Mouse (Mus musculus) cerebellum, postnatal 36 days (tissue): ENCODE measurements around the gene Auts2.
A peak's percentile ranks its signal among the peaks of the same experiment; 100 is the strongest.

Experiments used
- DNase-seq, 2 experiments: peaks; one replicate each; pipeline ENCODE4 v3.0.0; 2021 to 2022; ENCODE audit warnings: mixed read lengths in 2 of 2

Auts2 gene

DNA sequence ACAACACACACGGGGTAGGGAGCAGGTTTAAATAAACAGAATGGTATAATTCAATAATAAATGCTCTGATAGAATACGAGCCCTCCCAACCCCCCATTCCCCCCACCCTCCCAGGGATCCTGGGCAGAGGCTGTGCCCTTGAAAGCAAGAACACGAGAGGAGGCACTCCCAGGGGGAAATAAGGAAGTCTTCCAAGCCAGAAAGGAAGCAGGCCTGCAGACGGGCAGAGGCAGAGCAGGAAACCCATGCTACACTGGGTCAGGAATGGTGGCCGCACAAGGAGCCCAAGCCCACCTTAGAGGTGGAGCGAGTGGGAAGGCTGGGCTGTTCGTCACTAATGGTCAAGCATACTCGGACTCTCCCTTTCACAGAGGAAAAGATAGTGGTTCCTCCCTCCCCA is 1051.3 kb downstream of the Auts2 start:
- no peak for DNase-seq

DNA sequence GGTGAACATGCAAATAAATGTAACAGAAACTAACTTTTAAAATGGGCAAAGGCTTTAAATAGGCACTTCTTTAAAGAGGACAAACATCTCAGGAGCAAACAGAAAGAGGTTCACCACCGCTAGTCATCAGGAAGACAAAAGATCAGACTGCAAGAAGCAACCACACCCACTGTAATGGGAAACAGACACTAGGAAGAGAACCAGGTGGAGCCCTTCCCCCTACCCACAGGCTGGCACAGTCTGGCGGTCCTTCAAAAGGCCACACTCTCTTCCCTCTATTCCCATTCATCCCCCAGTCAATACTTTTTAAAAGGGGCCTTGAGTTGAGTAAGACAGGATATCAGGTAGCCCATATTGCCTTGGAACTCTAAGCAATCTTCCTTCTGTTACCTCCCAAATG is 1052.3 kb downstream of the Auts2 start:
- DNase-seq: no peak

DNA sequence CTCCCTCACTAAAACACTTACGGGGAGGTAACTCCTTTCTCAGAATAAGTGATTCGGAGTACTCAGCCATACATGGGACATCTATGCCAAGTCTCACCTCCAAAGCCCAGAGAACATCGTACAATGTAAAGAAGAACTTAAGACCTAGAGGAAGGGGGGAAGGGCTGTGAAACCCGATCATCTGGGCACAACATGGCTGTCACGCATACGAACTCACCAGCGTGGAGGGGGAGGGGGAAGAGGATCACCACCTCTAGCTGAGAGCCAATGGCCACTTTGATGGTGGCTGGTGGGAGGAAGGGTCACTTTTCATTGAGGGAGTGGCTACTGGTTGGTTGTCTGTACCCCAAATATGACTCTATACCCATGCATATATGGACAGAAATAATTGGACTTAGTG is 1053.3 kb downstream of the Auts2 start:
- DNase-seq: no peak

DNA sequence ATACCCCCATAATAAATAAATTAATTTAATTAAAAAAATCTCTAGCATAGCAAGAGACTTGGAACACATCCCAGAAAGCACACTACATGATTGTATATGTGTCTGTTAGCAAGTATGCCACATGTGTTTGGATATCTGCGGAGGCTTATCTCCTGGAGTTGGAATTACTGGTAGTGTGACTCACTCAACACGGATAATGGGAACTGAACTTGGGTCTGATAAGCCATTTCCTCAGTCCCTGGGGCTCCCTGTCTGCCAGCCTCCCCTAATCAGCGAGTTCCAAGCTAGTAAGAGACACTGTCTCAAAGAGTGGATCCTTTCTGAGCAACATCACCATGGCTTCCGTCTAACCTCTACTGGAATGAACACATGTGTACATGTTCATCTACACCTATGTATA is 1056.6 kb downstream of the Auts2 start:
- DNase-seq: no peak

DNA sequence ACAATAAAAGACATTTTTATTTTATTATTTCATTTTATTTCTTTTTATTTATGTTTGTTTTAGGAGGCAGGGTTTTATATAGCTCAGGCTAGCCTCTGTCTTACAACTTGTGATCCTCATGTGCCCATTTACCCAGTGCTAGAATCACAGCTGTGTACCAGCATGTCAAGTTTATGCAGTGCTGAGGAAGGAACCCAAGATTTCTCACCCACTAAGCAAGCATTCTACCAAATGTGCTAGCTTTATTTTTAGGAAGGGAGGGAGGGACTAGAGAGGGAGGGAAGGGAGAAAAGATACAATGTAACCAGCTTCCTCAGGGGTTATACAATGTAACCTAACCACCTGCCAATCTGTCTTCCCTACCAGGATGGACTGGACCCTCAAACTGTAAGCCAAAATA is 1067.9 kb downstream of the Auts2 start:
- DNase-seq: no peak

DNA sequence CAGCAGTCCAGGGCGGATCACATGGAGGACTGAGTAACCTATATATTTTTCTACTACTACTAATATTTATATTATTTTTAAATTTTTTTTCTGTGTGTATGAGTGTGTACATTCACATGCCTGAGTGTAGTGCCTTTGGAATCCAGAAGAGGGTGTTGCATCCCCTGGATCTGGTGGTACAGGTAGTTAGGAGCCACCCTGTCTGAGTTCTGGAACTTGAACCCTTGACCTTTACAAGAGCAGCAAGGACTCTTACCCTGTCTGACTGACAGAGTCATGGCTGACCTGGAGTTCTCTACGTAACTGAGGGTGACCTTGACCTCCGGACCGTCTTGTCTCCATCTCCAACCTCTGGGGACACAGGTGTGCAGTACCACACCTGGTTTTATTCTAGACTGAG is 1074.5 kb downstream of the Auts2 start:
- DNase-seq: no peak

DNA sequence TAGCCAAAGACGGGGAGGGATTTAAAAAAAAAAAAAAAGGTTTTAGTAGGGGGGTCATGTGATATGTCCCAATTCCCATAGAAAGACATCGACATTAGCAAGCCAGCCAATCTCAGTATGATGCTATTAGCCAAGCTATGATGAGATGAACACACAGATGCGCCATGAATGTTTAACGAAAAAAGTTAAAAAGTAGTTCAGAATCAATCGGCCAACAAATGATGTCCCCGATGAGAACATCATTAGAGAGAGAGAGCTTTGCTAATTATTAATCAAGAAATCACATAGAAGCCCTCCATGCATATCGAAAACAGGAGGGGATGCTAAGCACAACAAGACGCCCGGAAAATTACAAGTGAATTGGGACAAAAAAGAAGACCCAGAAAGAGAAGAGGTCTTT is 1077.0 kb downstream of the Auts2 start:
- no peak for DNase-seq

DNA sequence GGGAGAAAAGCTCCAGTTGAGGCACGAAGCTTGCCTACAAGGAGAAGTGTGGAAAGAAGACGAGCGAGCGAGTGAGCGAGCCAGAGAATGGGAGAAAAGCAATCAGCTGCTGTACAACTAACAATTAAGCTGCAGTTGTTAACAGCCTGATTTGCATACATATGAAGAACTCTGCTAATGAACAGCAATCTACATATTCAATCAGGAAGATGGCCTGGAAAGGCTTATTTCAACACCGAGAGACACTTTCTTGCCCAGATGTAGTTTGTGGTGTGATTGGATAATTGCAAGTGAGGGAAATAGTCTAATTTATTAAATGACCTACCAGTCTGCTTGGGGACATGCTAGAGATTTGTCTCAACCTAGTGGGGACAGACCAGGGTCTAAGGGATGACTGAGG is 1079.7 kb downstream of the Auts2 start:
- no peak for DNase-seq

DNA sequence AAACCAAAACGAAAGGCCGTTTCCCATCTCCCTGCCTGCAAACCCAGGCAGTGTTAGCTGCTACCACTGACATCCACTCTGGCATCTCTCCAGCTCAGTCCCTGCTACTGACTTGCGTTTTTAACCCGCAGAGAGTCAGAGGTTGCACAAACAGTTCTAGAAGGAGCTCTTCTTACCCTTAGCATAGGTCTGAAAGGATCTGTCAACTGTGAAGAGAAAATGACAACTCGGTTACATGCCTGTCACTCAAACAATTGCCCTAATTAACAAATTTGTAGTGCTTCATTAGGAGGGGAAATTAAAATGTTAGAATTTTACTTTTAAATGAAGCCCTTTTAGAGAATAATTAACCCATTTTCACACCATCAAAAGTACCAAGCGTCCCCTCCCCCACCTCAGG is 1083.2 kb downstream of the Auts2 start:
- no peak for DNase-seq

DNA sequence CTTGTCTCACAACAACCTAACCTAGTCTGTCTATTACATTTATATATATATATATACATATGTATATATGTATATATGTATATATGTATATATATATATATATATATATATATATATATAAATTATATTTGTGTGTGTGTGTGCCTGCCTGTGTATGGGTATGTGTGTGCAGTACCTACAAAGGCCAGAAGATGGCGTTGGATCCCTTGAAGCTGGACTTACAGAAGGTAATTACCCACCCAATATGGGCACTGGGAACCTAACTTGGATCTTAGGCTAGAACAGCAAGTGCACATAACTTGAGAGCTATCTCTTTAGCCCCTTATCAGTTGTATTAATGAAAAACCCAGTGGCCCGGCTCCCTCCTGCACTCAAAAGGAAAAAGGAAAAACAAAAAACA is 1083.6 kb downstream of the Auts2 start:
- DNase-seq: no peak

DNA sequence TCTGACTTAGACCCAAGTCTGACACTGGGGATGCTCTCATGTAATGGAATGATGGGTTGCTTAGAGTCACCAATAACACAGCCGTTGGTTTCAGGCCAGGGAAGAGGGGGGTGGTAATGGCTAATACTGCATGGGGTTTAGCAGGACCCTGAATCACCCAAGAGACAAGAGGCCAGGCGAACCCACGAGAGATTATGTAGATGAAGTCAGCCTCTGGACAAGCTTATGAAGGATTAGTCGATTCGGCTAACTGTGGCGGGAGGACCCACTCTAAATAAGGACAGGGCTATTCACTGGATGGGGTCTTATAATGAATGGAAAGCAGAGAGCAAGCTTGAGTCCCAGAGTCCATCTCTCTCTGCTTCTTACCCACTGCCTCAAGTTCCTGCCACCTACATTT is 1084.4 kb downstream of the Auts2 start:
- no peak for DNase-seq

DNA sequence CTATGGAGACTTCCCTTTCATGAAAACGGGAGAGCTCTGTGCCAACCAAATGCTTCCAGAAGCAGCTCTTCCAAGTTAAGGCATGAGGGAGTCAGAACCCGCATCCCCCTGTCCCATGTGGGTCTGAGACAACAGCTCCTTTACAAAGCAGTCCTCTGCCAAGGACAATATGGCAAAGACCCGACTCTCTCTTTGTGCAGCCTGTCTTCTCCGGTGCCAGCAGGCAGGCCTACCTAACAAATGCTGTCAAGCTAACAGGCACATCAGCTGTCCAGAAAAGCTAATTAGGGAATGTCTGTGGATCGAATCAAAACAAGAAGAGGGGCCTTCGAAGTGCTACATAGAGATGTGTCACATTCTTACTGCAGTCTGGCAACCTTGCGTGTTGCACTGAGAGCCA is 1085.1 kb downstream of the Auts2 start:
- DNase-seq: no peak

DNA sequence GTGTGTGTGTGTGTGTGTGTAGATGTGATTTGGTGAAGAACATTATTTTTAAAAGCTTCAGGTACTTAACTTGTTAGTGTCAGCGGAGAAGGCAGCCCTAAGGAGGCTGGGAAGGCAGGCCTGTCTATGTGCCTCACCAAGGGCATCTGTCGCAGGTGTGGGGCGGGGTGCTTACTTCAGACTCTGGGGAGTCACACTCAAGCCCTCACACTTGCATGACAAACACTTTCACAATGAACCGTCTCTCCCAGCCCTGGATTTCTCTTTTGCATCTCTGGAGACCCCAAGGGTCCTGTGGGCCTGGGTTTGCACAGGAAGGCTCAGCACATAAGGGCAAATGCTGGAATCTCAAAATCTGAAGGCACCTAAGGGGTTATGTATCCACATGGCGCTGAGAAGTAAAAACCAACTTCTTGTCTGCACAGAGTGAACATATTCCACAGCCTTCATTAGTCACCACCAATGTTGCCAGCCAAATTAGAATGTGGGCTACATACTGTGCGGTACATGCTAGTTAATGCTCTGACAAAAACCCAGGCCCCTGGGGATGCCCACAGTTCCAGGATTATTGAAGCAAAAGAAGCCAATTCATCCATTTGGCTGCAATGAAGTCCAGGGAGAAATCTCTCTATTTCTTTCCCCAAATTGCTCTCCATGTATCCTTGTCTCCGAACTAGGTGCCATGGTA is 1093.8 kb downstream of the Auts2 start:
- DNase-seq: no peak

DNA sequence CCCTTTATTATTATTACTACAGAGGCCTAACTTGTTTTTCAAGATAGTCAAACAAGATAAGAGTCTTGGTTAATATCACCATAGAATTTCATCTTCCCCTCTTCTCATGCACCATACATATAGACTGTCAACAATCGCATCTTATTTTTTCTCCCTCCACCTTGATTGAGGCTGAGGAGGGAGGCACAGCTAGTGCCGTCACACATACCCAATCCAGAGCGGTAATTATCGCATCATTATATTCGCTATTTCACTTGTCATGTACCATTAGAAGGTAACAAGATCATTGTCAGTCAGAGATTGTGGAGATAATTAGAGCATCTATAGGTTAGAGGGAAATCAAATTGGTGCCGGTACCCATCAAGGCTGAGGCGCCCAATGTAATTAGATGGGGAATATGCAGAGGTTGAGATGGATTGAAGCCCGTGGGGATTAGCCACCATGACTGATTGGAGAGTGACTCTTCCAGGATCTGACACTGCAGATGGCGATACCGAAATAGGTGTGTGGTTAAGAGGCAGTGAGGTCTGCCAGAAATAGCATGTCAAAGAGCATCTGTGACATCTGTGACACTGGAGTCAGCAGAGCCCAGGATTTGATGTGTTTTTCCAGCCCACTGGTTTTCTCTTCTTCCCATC is 1107.8 kb downstream of the Auts2 start:
- no peak for DNase-seq

DNA sequence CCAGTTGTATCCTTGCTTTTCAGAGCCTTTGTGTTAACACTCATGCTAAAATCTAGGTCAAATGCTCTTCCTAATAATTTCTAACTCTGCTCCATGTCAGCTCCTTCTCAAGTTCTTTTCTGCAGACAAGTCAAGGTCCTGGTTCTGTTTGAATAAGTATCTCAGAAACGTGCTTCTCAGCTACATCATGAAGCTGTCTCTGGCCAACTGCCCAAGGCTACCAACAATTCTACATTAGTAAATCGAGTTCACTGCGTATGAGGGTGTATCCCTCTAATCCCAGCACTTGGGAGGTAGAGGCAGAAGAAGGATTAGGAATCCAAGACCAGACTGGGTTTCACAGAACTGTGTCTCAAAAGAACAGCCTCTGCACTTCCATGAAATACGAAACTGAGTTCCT is 1109.9 kb downstream of the Auts2 start:
- DNase-seq: no peak

DNA sequence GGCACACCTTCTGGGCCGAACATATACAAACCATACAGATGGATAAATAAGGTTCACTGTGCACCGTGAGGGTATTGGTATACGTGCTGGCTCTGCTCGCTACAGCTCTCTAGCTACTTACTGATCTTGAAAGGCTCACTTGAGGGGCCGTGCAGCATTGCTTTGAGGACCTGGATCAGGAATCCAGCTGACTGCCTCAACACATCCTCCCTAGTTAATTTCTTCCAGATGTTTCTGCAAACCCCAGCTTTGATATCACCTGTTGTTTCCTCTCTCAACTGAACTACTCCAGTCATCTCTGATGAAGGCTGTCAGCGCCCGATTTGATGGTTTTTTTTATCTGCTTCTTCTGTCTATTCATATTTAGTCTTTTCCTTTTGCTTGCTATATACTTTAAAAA is 1111.2 kb downstream of the Auts2 start:
- DNase-seq: no peak

DNA sequence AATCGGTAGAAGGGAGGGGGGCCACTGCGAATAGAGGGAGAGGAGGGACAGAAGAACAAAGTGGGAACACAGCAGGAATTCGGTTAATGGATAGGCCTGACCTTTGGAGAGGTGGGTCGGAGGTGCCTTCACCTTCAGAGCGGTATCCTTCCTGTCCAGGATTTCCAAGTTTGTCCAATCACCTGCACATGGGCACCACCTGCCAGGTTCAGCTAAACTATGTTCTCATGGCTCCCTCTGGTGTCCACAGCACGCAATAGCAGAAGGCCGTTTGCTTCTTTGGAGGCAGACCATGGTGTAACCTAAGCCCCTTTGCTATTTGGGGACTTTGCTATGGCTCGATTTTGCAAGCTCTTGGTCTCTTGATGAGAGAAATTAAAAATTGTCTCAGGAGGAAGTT is 1113.0 kb downstream of the Auts2 start:
- DNase-seq: peak; percentile 78 to 85

DNA sequence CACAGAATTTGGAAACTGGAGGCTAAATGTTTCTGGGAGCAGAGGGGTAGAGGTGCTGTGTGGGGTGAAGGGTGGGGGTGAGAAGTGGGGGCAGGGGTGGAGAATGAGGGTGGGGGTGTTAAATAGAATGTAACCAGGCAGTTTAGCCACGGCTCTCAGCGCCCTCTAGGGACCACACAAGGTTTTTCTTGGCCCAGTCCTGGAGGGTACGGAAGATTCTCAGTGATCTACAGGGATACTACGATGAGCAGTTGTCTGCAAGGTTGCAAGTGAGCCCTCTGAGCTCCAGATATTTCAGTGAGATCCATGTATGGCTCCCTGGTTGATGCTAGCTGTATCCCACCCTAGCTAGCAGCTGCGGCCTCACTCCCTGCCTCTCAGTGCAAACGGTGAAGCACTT is 1113.6 kb downstream of the Auts2 start:
- peak; percentile 15 to 24 for DNase-seq

DNA sequence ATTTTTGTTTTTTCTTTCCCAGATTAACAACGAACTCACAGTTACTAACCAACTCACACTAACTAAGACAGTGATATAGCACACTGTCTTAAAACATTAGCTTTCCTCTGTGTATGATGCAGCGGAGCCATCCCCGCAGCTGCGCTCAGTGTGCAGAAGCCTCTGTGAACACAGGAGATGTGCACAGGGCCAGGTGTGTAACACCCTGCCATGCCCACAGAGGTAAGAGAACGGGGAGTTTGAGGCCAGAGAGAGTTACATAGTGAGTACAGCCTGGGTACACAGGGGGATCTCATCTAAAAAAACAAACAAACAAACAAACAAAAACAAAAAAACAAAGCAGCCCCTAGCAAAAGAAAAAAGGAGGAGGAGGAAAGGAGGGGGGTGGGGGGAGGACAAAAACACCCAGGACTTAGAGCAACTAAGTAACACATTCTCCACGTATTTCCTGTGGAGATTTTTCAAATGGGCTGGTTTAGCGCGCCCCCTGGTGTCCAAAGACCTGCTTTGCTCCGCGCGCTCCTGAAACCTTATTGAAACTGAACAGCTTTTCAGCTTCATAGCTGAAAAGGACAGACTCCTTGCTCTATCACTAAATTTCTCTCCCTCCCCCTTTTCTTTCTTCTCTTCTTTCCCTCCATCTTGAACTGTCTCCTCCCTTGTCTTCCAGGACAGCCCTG is 1115.3 kb downstream of the Auts2 start:
- peak; percentile 84 to 89 for DNase-seq

DNA sequence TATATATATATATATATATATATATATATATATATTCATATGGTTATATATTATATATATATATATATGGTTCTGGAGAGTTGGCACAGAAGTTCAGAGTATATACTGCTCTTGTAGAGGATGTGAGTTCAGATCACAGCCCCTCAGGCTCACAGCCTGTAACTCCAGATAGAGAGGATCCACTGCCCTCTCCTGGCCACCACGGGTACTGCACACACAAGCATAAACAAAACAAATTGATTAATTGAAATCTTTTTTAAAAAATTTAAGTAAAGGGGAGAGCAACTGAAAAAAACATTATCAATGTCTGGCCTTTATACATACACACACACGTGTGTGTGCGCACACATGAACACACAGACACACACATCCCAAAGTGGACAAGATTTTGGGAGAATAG is 1120.4 kb downstream of the Auts2 start:
- no peak for DNase-seq

DNA sequence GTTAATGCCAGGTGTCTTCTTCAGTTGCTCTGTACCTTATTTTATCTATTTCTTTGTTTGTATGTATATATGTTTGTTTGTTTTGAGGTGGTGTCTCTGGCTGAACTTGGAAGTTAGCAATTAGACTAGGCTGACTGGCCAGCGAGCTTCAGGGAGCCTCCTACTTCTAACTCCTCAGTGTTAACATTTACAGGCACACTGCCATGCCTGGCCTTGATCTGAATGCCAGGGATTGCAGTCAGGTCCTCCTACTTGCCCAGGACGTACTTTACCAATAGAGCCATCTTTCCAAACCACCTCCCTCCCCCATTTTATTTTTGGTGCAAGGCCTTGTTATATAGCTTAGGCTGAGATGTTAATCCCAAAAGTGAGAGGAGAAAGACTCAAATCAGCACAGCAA is 1122.7 kb downstream of the Auts2 start:
- no peak for DNase-seq

DNA sequence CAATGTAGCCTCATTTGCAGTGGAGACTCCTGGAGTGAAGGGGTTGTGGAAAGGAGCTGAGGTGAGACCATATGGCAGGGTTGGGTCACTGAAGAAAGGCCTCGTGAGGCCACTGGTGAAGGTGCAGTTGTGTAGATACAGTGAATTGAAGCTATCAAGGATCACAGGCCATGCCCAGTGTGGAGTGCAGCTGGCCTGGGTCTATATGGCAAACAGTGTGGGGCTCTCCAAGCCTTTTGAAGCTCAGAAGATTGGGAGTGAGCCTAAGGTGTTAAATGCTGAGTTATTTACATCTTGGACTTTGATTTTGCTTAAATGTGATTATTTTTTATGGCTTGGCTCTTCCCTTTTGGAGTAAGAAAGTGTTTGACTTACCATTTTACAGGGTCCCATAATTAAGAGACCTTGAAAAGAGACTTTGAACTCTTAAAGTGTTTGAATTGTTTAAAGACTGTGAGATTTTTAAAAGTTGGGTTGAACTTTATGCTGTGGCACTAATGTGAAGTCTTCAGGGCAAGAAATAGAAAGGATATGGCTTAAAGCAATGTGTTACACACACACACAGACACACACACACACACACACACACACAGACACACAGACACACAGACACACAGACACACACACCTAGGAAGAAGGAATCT is 1127.1 kb downstream of the Auts2 start:
- DNase-seq: no peak

DNA sequence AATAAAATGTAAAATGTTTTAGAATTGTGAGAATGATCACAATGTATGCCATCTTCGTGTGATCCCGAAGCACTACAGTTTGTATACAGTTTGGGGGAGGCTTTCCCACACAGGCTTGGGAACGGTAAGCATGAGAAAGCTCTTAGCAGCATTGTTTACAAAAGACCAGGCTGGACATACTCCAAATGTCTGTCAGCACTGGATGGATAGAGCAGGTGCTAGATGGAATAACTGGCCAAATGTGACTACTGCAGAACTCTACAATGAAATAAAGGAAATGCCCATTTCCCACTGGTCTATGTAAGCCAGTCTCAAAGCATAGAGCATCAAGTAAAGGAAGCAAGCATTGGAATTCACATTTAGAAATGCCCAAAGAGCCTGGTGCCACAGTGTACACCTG is 1144.9 kb downstream of the Auts2 start:
- DNase-seq: no peak

DNA sequence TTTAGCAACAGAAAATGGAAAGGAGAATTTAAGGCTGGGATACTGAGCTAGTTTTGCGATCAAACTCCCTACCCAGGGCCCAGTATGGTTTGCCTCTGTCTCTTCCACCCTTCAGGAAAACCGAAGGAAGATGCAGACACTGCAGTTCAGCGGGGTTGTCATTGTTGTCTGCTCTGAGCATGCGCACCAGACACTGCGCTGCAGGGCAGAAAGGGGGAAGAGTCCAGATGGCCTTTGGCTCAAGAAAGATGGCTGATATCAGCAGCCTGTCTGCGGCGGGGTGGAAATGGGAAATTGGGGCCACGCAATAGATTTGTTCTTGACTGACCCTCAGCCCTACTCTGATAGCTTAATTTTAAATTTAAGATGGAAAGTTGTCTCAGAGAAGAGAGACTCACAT is 1147.4 kb downstream of the Auts2 start:
- DNase-seq: peak; percentile 42 to 47
